Mouse (Mus musculus): ENCODE results near the gene Dbil5. TPM values are rescaled to one million over a fixed set of nuclear protein-coding genes. Genes with fewer than 3 reads are reported as not detected.

The Dbil5 gene
- total RNA-seq, 1 experiment: 1.4 TPM

DNA sequence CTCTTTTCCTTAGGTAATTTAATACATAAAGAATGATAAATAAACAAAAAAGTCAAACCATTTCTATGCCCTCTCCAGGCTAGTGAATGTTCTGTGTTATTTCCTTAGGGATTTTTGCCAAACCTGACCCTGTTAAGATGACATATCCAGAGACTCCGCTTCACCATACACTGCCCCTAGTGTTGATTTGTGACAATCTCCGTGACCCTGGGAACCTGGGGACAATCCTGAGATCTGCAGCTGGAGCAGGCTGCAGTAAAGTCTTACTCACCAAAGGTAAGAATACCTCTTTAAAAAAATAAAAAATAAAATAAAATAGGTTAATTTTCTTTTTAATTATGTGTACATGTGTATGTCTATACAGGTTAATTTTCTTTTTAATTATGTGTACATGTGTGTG, 29.8 kb downstream of the Dbil5 start:
- in situ Hi-C loops (cut with MboI; ENCODE audit: low sequenced_read_pairs in 2 of 2, unreplicated experiment in 2 of 2): no loop called here
- TF ChIP-seq HCFC1 (IDR thresholded peaks at IDR 0.05; ENCODE audit: borderline replicate concordance, insufficient read depth, low read length): no peak
- no peak for TF ChIP-seq ZC3H11A (IDR thresholded peaks at IDR 0.05; ENCODE audit: borderline replicate concordance, low read depth, low read length)
- TF ChIP-seq MAFK (IDR thresholded peaks at IDR 0.05; ENCODE audit: insufficient read depth, low read depth, low read length): no peak
- no peak for TF ChIP-seq ZNF384 (IDR thresholded peaks at IDR 0.05; ENCODE audit: low read depth, low read length)
- no peak for TF ChIP-seq CHD2 (IDR thresholded peaks at IDR 0.05; ENCODE audit: low read depth, low read length)

GRCm38 (mm10) chr11:76252036-76252435, 34.6 kb downstream of the Dbil5 start:
- no peaks in the 10 kb centered on the region for H3K4me1 ChIP-seq (ENCODE audit: control insufficient read depth in 2 of 2, insufficient read depth in 2 of 2, low read length in 2 of 2, poor library complexity in 1 of 2)

More for the DNA sequence above, 29.8 kb downstream of the Dbil5 start:
- Histone ChIP-seq H3K36me3 (ENCODE audit: control insufficient read depth, insufficient read depth, low read length, poor library complexity, severe bottlenecking) (peaks cover 9% of the 10 kb centered on the region), H3K9ac (ENCODE audit: insufficient read depth, low read depth, low read length, poor library complexity, severe bottlenecking) (no peak overlapping the region), H3K9me3 (ENCODE audit: control insufficient read depth, insufficient read depth, low read depth, low read length) (no peaks in the 10 kb centered on the region), H3K4me1 (ENCODE audit: control insufficient read depth in 2 of 2, insufficient read depth in 2 of 2, low read length in 2 of 2, poor library complexity in 1 of 2) (0 out of 4 replicates have a peak, but pooled peaks cover 0 to 2% of the 10 kb centered on the region in 2 experiments), H3K4me3 (ENCODE audit: insufficient read depth in 1 of 2, low read depth in 1 of 2, low read length in 2 of 2, poor library complexity in 1 of 2, severe bottlenecking in 1 of 2) (no peak overlapping the region), H3K27ac (ENCODE audit: insufficient read depth, low read depth, low read length, poor library complexity, severe bottlenecking) (no peak overlapping the region)
- DNase-seq (ENCODE audit: low read depth, low spot score): no peak

DNA sequence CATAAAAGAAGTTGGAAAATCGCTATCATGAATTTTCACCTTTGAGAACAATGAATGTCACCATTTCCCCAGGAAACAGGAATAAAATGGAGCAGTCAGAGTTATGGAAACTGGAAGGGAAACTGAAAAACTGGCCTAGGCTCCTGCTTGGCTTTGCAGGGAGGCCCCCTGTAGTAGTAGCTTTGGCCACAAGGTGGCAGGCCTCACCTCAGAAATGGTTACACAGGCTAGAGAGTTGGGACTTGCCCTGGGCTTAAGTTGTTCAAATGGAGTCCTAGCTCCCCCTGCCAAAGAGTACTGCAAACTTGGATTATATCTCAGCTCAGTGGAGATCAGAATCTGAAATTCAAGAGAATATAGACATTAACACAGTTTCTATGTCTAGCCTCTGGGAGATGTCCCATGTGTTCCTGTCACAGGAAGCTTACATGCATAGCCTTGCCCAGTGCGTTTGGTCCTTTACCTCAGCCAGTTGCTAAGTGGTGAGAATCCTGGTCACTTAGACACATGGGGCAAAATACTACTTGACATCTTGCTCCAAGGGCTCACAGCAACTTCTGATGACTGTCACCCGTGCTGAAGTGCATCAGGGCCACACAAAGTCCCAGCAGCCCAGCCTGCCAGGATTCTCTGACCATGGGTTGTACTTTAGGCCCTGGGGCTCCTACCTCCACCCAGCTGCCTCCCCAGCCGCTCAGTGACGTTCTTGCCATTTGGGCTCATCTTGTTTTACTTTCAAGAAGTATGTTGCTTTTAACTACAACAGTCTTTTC, 35.9 kb downstream of the Dbil5 start:
- peaks cover 13% of the 10 kb centered on the region for H3K36me3 ChIP-seq (ENCODE audit: control insufficient read depth, insufficient read depth, low read length, poor library complexity, severe bottlenecking)
- no peak overlapping the region for H3K4me3 ChIP-seq (ENCODE audit: insufficient read depth in 1 of 2, low read depth in 1 of 2, low read length in 2 of 2, poor library complexity in 1 of 2, severe bottlenecking in 1 of 2)
- H3K9ac ChIP-seq (ENCODE audit: insufficient read depth, low read depth, low read length, poor library complexity, severe bottlenecking): no peak overlapping the region
- no peaks in the 10 kb centered on the region for H3K9me3 ChIP-seq (ENCODE audit: control insufficient read depth, insufficient read depth, low read depth, low read length)
- TF ChIP-seq ZNF384 (IDR thresholded peaks at IDR 0.05; ENCODE audit: low read depth, low read length) (no peak), CHD2 (IDR thresholded peaks at IDR 0.05; ENCODE audit: low read depth, low read length) (no peak), HCFC1 (IDR thresholded peaks at IDR 0.05; ENCODE audit: borderline replicate concordance, insufficient read depth, low read length) (no peak), ZC3H11A (IDR thresholded peaks at IDR 0.05; ENCODE audit: borderline replicate concordance, low read depth, low read length) (peak; percentile 85), MAFK (IDR thresholded peaks at IDR 0.05; ENCODE audit: insufficient read depth, low read depth, low read length) (no peak)
- no peak overlapping the region for H3K27ac ChIP-seq (ENCODE audit: insufficient read depth, low read depth, low read length, poor library complexity, severe bottlenecking)
- no peaks in the 10 kb centered on the region for H3K4me1 ChIP-seq (ENCODE audit: control insufficient read depth in 2 of 2, insufficient read depth in 2 of 2, low read length in 2 of 2, poor library complexity in 1 of 2)
- in situ Hi-C loops (cut with MboI; ENCODE audit: low sequenced_read_pairs in 2 of 2, unreplicated experiment in 2 of 2): loop anchor here in 1 of 2 experiments (5.0 kb wide), 1 partner anchor 144 kb away; the partner anchor contains the start of gene Nxn
- peak; percentile 47 for DNase-seq (ENCODE audit: low read depth, low spot score)

More at GRCm38 (mm10) chr11:76252036-76252435, 34.6 kb downstream of the Dbil5 start:
- peaks cover 9% of the 10 kb centered on the region for H3K36me3 ChIP-seq (ENCODE audit: control insufficient read depth, insufficient read depth, low read length, poor library complexity, severe bottlenecking)
- H3K9ac ChIP-seq (ENCODE audit: insufficient read depth, low read depth, low read length, poor library complexity, severe bottlenecking): no peak overlapping the region
- TF ChIP-seq CHD2 (IDR thresholded peaks at IDR 0.05; ENCODE audit: low read depth, low read length) (no peak), ZC3H11A (IDR thresholded peaks at IDR 0.05; ENCODE audit: borderline replicate concordance, low read depth, low read length) (no peak), HCFC1 (IDR thresholded peaks at IDR 0.05; ENCODE audit: borderline replicate concordance, insufficient read depth, low read length) (no peak), ZNF384 (IDR thresholded peaks at IDR 0.05; ENCODE audit: low read depth, low read length) (no peak), MAFK (IDR thresholded peaks at IDR 0.05; ENCODE audit: insufficient read depth, low read depth, low read length) (no peak)
- H3K27ac ChIP-seq (ENCODE audit: insufficient read depth, low read depth, low read length, poor library complexity, severe bottlenecking): no peak overlapping the region
- no peak for DNase-seq (ENCODE audit: low read depth, low spot score)
- H3K9me3 ChIP-seq (ENCODE audit: control insufficient read depth, insufficient read depth, low read depth, low read length): no peaks in the 10 kb centered on the region
- in situ Hi-C loops (cut with MboI; ENCODE audit: low sequenced_read_pairs in 2 of 2, unreplicated experiment in 2 of 2): loop anchor here in 1 of 2 experiments (5.0 kb wide), 1 partner anchor 145 kb away; the partner anchor contains the start of gene Nxn
- H3K4me3 ChIP-seq (ENCODE audit: insufficient read depth in 1 of 2, low read depth in 1 of 2, low read length in 2 of 2, poor library complexity in 1 of 2, severe bottlenecking in 1 of 2): no peak overlapping the region

GRCm38 (mm10) chr11:76253918-76254264, 36.5 kb downstream of the Dbil5 start:
- H3K27ac ChIP-seq (ENCODE audit: insufficient read depth, low read depth, low read length, poor library complexity, severe bottlenecking): no peak overlapping the region
- DNase-seq (ENCODE audit: low read depth, low spot score): no peak
- H3K9ac ChIP-seq (ENCODE audit: insufficient read depth, low read depth, low read length, poor library complexity, severe bottlenecking): no peak overlapping the region
- in situ Hi-C loops (cut with MboI; ENCODE audit: low sequenced_read_pairs in 2 of 2, unreplicated experiment in 2 of 2): loop anchor here in 1 of 2 experiments (5.0 kb wide), 1 partner anchor 143 kb away; the partner anchor contains the start of gene Nxn
- no peaks in the 10 kb centered on the region for H3K4me1 ChIP-seq (ENCODE audit: control insufficient read depth in 2 of 2, insufficient read depth in 2 of 2, low read length in 2 of 2, poor library complexity in 1 of 2)
- TF ChIP-seq MAFK (IDR thresholded peaks at IDR 0.05; ENCODE audit: insufficient read depth, low read depth, low read length) (no peak), ZNF384 (IDR thresholded peaks at IDR 0.05; ENCODE audit: low read depth, low read length) (no peak), ZC3H11A (IDR thresholded peaks at IDR 0.05; ENCODE audit: borderline replicate concordance, low read depth, low read length) (no peak), CHD2 (IDR thresholded peaks at IDR 0.05; ENCODE audit: low read depth, low read length) (no peak), HCFC1 (IDR thresholded peaks at IDR 0.05; ENCODE audit: borderline replicate concordance, insufficient read depth, low read length) (no peak)
- H3K9me3 ChIP-seq (ENCODE audit: control insufficient read depth, insufficient read depth, low read depth, low read length): no peaks in the 10 kb centered on the region
- H3K4me3 ChIP-seq (ENCODE audit: insufficient read depth in 1 of 2, low read depth in 1 of 2, low read length in 2 of 2, poor library complexity in 1 of 2, severe bottlenecking in 1 of 2): no peak overlapping the region
- peaks cover 15% of the 10 kb centered on the region for H3K36me3 ChIP-seq (ENCODE audit: control insufficient read depth, insufficient read depth, low read length, poor library complexity, severe bottlenecking)
